Mouse (Mus musculus) C2C12 (cell line): ENCODE measurements at regions not wholly inside any gene's neighbourhood (a gene's known extent, or its start where the extent isn't known, plus 50 kb on each side); places are given as distances from the start of the nearest gene placed in this dataset.

Experiments used
- CTCF ChIP-seq: IDR thresholded peaks from one replicate; pipeline ENCODE4 v1.5.1; 2011; ENCODE audit not compliant: control insufficient read depth, insufficient read depth, insufficient read length
- FOSL1 ChIP-seq: IDR thresholded peaks from one replicate; pipeline ENCODE4 v1.8.0; 2011; ENCODE audit warnings: mild to moderate bottlenecking, low read length; ENCODE audit not compliant: poor library complexity, insufficient read depth, severe bottlenecking
- MYOD1 ChIP-seq: IDR thresholded peaks from one replicate; pipeline ENCODE4 v1.6.1; 2011; ENCODE audit warnings: low read depth; ENCODE audit not compliant: control insufficient read depth, insufficient read length
- MYOG ChIP-seq: IDR thresholded peaks from one replicate; pipeline ENCODE4 v1.6.1; 2011; ENCODE audit not compliant: control insufficient read depth, insufficient read length; ENCODE audit errors: extremely low read depth
- USF1 ChIP-seq: IDR thresholded peaks from one replicate; pipeline ENCODE4 v1.6.1; 2011; ENCODE audit warnings: low read depth, mild to moderate bottlenecking, control low read depth, moderate library complexity

DNA sequence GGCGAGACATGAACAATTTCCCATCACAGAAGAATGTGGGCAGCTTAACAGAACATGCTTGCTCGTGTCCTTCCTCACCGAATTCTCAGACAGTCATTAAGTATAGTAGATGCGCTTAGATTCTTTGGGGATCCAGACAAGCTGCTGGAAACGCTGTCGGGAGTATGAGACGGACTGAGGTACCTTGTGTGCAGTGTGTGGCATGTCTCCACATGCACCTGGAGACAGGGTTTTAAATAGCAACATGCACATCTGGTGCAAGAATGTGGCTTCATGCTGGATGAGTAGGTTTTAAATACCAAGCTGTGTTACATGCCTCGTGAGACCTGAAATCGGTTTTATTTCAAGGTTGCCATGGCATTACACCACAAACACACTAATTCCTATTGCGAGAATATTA lies 188.5 kb downstream of the Tcp10c start:
- no peak for TF ChIP-seq CTCF
- no peak for TF ChIP-seq FOSL1
- no peak for TF ChIP-seq USF1
- no peak for TF ChIP-seq MYOD1
- TF ChIP-seq MYOG, result no peak
